Mouse (Mus musculus) forebrain, embryonic 11.5 days (tissue): Measurements from ENCODE around the gene E130309D02Rik. TPM values are rescaled to one million over a fixed set of nuclear protein-coding genes. Genes with fewer than 3 reads are reported as not detected.

Source experiments
- ATAC-seq: fragments of 200-750 bp; cut with Nextera tagmentation; replicated peaks from 2 replicates; pipeline ENCODE4 v1.8.0; 2017; ENCODE audit warnings: moderate TSS enrichment; ENCODE audit not compliant: low FRiP score
- DNase-seq: peaks from one replicate; pipeline ENCODE4 v3.0.0-alpha.2; 2017; ENCODE audit warnings: low spot score
- H3K27ac ChIP-seq: fragments of 300-500 bp; sonication (generic); 2 replicates; pipeline ENCODE4 v1.5.1; 2014; ENCODE audit warnings: low read depth, low read length
- H3K27me3 ChIP-seq: fragments of 300-500 bp; sonication (generic); 2 replicates; pipeline ENCODE4 v1.6.1; 2014; ENCODE audit warnings: mild to moderate bottlenecking, low read length, mixed read lengths; ENCODE audit not compliant: control insufficient read depth, insufficient read depth
- H3K36me3 ChIP-seq: fragments of 300-500 bp; sonication (generic); 2 replicates; pipeline ENCODE4 v1.6.1; 2014; ENCODE audit warnings: mild to moderate bottlenecking, low read length, moderate library complexity, mixed read lengths; ENCODE audit not compliant: control insufficient read depth, insufficient read depth
- H3K4me1 ChIP-seq: fragments of 300-500 bp; sonication (generic); replicated peaks from 2 replicates; pipeline ENCODE4 v1.6.1; 2014; ENCODE audit warnings: low read length, mixed read lengths; ENCODE audit not compliant: control insufficient read depth, insufficient read depth
- H3K4me2 ChIP-seq: fragments of 300-500 bp; sonication (generic); 2 replicates; pipeline ENCODE4 v1.6.1; 2014; ENCODE audit warnings: low read depth, mild to moderate bottlenecking, low read length, moderate library complexity, mixed read lengths; ENCODE audit not compliant: severe bottlenecking
- H3K4me3 ChIP-seq: fragments of 300-500 bp; sonication (generic); 2 replicates; pipeline ENCODE4 v1.5.1; 2014; ENCODE audit warnings: low read depth, low read length
- H3K9ac ChIP-seq: fragments of 300-500 bp; sonication (generic); 2 replicates; pipeline ENCODE4 v1.6.1; 2014; ENCODE audit warnings: low read length
- H3K9me3 ChIP-seq: fragments of 300-500 bp; sonication (generic); 2 replicates; pipeline ENCODE4 v1.6.1; 2016; ENCODE audit warnings: low read length, mixed read lengths; ENCODE audit not compliant: control insufficient read depth
- WGBS: fragments of 180-500 bp; shearing (Covaris S2); extraction: QIAGEN DNeasy Blood & Tissue Kit; methylation state at CpG from one replicate; pipeline ENCODE4 v1.1.7; 2014; 5-methylcytosine and 5-hydroxymethylcytosine counted together
- polyA plus RNA-seq: library from polyadenylated mRNA; unstranded; fragments of >200 nt; fragmentation: Nextera tagmentation; extraction: Ambion mirVana; gene quantifications from 2 replicates; pipeline ENCODE4 v1.2.1, GENCODE M21; 2014

The E130309D02Rik gene
- polyA plus RNA-seq, 1 experiment from 2014 or later: 65.8 TPM

GRCm38 (mm10) chr5:143317288-143317610 lies 2.1 kb upstream of the E130309D02Rik start:
- H3K27ac ChIP-seq: no peak overlapping the region
- H3K9ac ChIP-seq: no peak overlapping the region
- H3K9me3 ChIP-seq: no peaks in the 10 kb centered on the region
- H3K27me3 ChIP-seq: no peaks in the 10 kb centered on the region
- ATAC-seq (no peak), DNase-seq (no peak)
- peaks cover 3% of the 10 kb centered on the region; the same call in 1 of the 2 replicates for H3K36me3 ChIP-seq
- peaks cover 8% of the 10 kb centered on the region for H3K4me1 ChIP-seq
- H3K4me2 ChIP-seq: no peak overlapping the region
- no peak overlapping the region for H3K4me3 ChIP-seq
- WGBS: 92% methylated on average over 8 of the region's 8 CpGs

- H3K4me1 ChIP-seq: peaks cover 8% of the 10 kb centered on the region
- H3K27me3 ChIP-seq: no peaks in the 10 kb centered on the region
- no peak overlapping the region for H3K4me3 ChIP-seq
- WGBS: 94% methylated on average over 5 of the region's 5 CpGs
- H3K4me2 ChIP-seq: no peak overlapping the region
- no peaks in the 10 kb centered on the region for H3K9me3 ChIP-seq
- peaks cover 3% of the 10 kb centered on the region; the same call in 1 of the 2 replicates for H3K36me3 ChIP-seq
- no peak for ATAC-seq
- DNase-seq: no peak
- H3K27ac ChIP-seq: no peak overlapping the region
- no peak overlapping the region for H3K9ac ChIP-seq
Observed at GRCm38 (mm10) chr5:143316605-143317287, 1.6 kb upstream of the E130309D02Rik start.

- Histone ChIP-seq H3K4me3 (peak overlapping the region; percentile 85), H3K27me3 (no peaks in the 10 kb centered on the region), H3K9me3 (no peaks in the 10 kb centered on the region), H3K4me2 (peak overlapping the region; percentile 67; the same call in 1 of the 2 replicates), H3K9ac (peak overlapping the region; percentile 97), H3K4me1 (peaks cover 8% of the 10 kb centered on the region), H3K36me3 (peaks cover 10% of the 10 kb centered on the region; the same call in 1 of the 2 replicates), H3K27ac (no peak overlapping the region)
- ATAC-seq: peak; percentile 47; the same call in 1 of the 2 replicates
- WGBS: 10% methylated on average over 8 of the region's 8 CpGs
- no peak for DNase-seq
Observed at GRCm38 (mm10) chr5:143315514-143315888, 341 bp upstream of the E130309D02Rik start.

- 3% methylated on average over 16 of the region's 16 CpGs for WGBS
- ATAC-seq: 0 out of 2 replicates have a peak, but pooled peaks have one; percentile 22
- DNase-seq: peak; percentile 57
Observed at GRCm38 (mm10) chr5:143314183-143314729, 904 bp downstream of the E130309D02Rik start.

GRCm38 (mm10) chr5:143311886-143312285 lies 3.3 kb downstream of the E130309D02Rik start:
- ATAC-seq: no peak
- H3K27me3 ChIP-seq: no peaks in the 10 kb centered on the region
- H3K4me3 ChIP-seq: no peak overlapping the region
- H3K4me2 ChIP-seq: no peak overlapping the region
- no peak overlapping the region for H3K9ac ChIP-seq
- peaks cover 7% of the 10 kb centered on the region for H3K36me3 ChIP-seq
- no peak overlapping the region for H3K27ac ChIP-seq
- WGBS: 68% methylated on average over 8 of the region's 8 CpGs
- peak; percentile 90 for DNase-seq
- H3K4me1 ChIP-seq: peaks cover 8% of the 10 kb centered on the region
- no peaks in the 10 kb centered on the region for H3K9me3 ChIP-seq

More at GRCm38 (mm10) chr5:143314183-143314729, 904 bp downstream of the E130309D02Rik start:
- Histone ChIP-seq H3K27me3 (no peaks in the 10 kb centered on the region), H3K9ac (peak overlapping the region; percentile 97), H3K4me1 (peaks cover 8% of the 10 kb centered on the region), H3K27ac (peak overlapping the region; percentile 92), H3K9me3 (no peaks in the 10 kb centered on the region), H3K4me3 (peak overlapping the region; percentile 85), H3K4me2 (peak overlapping the region; percentile 67), H3K36me3 (peaks cover 7% of the 10 kb centered on the region; the same call in 1 of the 2 replicates)

GRCm38 (mm10) chr5:143309916-143310315 lies 5.2 kb downstream of the E130309D02Rik start:
- Histone ChIP-seq H3K4me1 (peaks cover 5% of the 10 kb centered on the region), H3K4me3 (no peak overlapping the region), H3K9ac (no peak overlapping the region), H3K27me3 (no peaks in the 10 kb centered on the region), H3K4me2 (no peak overlapping the region), H3K27ac (no peak overlapping the region), H3K36me3 (peaks cover 20% of the 10 kb centered on the region), H3K9me3 (no peaks in the 10 kb centered on the region)
- ATAC-seq (no peak), DNase-seq (no peak)
- 95% methylated on average over 7 of the region's 7 CpGs for WGBS

- no peak overlapping the region for H3K4me3 ChIP-seq
- 95% methylated on average over 5 of the region's 5 CpGs for WGBS
- no peak overlapping the region for H3K9ac ChIP-seq
- H3K4me1 ChIP-seq: peaks cover 4% of the 10 kb centered on the region
- no peaks in the 10 kb centered on the region for H3K9me3 ChIP-seq
- no peaks in the 10 kb centered on the region for H3K27me3 ChIP-seq
- peaks cover 24% of the 10 kb centered on the region for H3K36me3 ChIP-seq
- ATAC-seq: no peak
- H3K27ac ChIP-seq: no peak overlapping the region
- no peak for DNase-seq
- H3K4me2 ChIP-seq: no peak overlapping the region
Observed at GRCm38 (mm10) chr5:143308825-143309224, 6.3 kb downstream of the E130309D02Rik start.

GRCm38 (mm10) chr5:143304251-143304650 lies 10.9 kb downstream of the E130309D02Rik start:
- H3K36me3 ChIP-seq: peaks cover 26% of the 10 kb centered on the region
- no peak for ATAC-seq
- WGBS: 97% methylated on average over 7 of the region's 7 CpGs

More at GRCm38 (mm10) chr5:143304251-143304650, 10.9 kb downstream of the E130309D02Rik start:
- no peak overlapping the region for H3K9ac ChIP-seq
- H3K4me2 ChIP-seq: no peak overlapping the region
- H3K27ac ChIP-seq: no peak overlapping the region
- H3K27me3 ChIP-seq: no peaks in the 10 kb centered on the region
- H3K4me1 ChIP-seq: no peaks in the 10 kb centered on the region
- no peak overlapping the region for H3K4me3 ChIP-seq
- no peak for DNase-seq
- H3K9me3 ChIP-seq: no peaks in the 10 kb centered on the region
